Mouse (Mus musculus) layer of hippocampus, adult 2 months (tissue): Measurements from ENCODE around the gene Oog2. TPM values are rescaled to one million over a fixed set of nuclear protein-coding genes. Genes with fewer than 3 reads are reported as not detected.
"Not testable (repeated sequence)": the region's sequence is repeated elsewhere in the genome, so short reads cannot be mapped to it uniquely, and the experiment has no call there.

Source experiments
- DNase-seq, 2 experiments: peaks; one replicate each; pipeline ENCODE4 v3.0.0; 2022; ENCODE audit warnings: low spot score in 2 of 2
- H3K27ac ChIP-seq: fragments of 200-600 bp; 2 replicates; pipeline ENCODE4 v1.8.1; 2022
- H3K4me3 ChIP-seq: fragments of 200-600 bp; 2 replicates; pipeline ENCODE4 v1.8.1; 2022; ENCODE audit warnings: mild to moderate bottlenecking
- CTCF ChIP-seq: fragments of 200-600 bp; conservative IDR thresholded peaks from 2 replicates; pipeline ENCODE4 v1.8.1; 2022; ENCODE audit warnings: antibody characterized with exemption, mild to moderate bottlenecking, moderate library complexity
- long read RNA-seq, 2 experiments: library from polyadenylated mRNA; stranded (forward); transcript quantifications; one replicate each; pipeline ENCODE4 v2.0.0; 2021; ENCODE audit warnings: borderline mapping rate in 2 of 2
- total RNA-seq, 2 experiments: library from RNA; stranded (reverse); gene quantifications; 2 replicates each; pipeline ENCODE4 v1.2.3; 2021

Oog2 gene
- total RNA-seq: not detected
- long read RNA-seq, experiment 1: 0 reads
- long read RNA-seq, experiment 2: 0 reads

GRCm38 (mm10) chr4:144190419-144190818 lies at the start of gene Oog2:
TSS of gene Oog2 (plus strand) at chr4:144190719.
- DNase-seq: no peak
- no peak for TF ChIP-seq CTCF
- Histone ChIP-seq H3K27ac (no peak within 1 kb of the TSS), H3K4me3 (no peak within 1 kb of the TSS)

- DNase-seq: no peak
- Histone ChIP-seq H3K27ac (no peak within 1 kb of the TSS), H3K4me3 (no peak within 1 kb of the TSS)
- no peak for TF ChIP-seq CTCF
Measured at GRCm38 (mm10) chr4:144162563-144162962, 28.0 kb upstream of the Oog2 start, which contains the start of gene Oog3. TSS of gene Oog3 (minus strand) at chr4:144162663.

GRCm38 (mm10) chr4:144213218-144213617 lies 22.7 kb downstream of the Oog2 start, which contains the start of gene C87977:
TSS of gene C87977 (minus strand) at chr4:144213318.
- H3K4me3 ChIP-seq, DNase-seq, H3K27ac ChIP-seq: not testable (repeated sequence)

Other genes with a start within 250 kb of the Oog2 start
- not detected for gene Pramef25, start 239.7 kb upstream of the Oog2 start, total RNA-seq
- gene Gm13101, start 223.8 kb upstream of the Oog2 start, total RNA-seq: not detected
- gene Pramef17, start 196.3 kb upstream of the Oog2 start, total RNA-seq: not detected
- not detected for gene Pramel4, start 131.6 kb upstream of the Oog2 start, total RNA-seq
- gene Gm13102, start 84.2 kb upstream of the Oog2 start, total RNA-seq: not detected
- gene Oog3, start 28.1 kb upstream of the Oog2 start, total RNA-seq: not detected
- gene C87977, start 22.6 kb downstream of the Oog2 start, total RNA-seq: not detected
- gene Pramel5, start 89.8 kb downstream of the Oog2 start, total RNA-seq: not detected
- gene Gm13128, start 139.5 kb downstream of the Oog2 start, total RNA-seq: not detected
- not detected for gene Gm13119, start 167.2 kb downstream of the Oog2 start, total RNA-seq
- gene Pramef20, start 187.2 kb downstream of the Oog2 start, total RNA-seq: not detected
- gene Pramef12, start 217.7 kb downstream of the Oog2 start, total RNA-seq: not detected
- not detected for gene 1700012P22Rik, start 248.1 kb downstream of the Oog2 start, total RNA-seq